Mouse (Mus musculus) c-Kit-positive CD71-positive TER-119-negative erythroid progenitor cells, embryonic 14.5 days (primary cell): ENCODE measurements at regions not wholly inside any gene's neighbourhood (a gene's known extent, or its start where the extent isn't known, plus 50 kb on each side); places are given as distances from the start of the nearest gene placed in this dataset.

Experiments used
- DNase-seq: peaks from one replicate; pipeline ENCODE4 v3.0.0-alpha.2; 2013; ENCODE audit warnings: low read depth

DNA sequence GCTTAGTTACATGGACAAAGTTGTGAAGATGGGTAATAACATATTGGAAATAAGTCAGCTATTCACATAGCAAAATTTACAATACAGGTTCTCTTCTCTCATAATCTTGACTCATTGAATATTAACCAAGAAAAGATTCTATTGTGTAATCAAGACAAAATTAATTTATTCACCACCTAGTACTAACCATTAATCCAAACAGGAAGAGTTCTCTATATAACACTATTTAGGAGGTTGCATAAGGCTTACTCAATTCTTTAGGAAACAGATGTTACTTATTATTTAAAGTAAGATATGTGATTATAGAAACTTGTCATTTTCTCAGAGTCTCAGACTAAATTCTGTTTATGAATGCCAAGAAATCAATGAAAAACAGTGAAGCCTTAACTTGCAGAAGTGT lies 600.4 kb upstream of the Tusc1 start:
- DNase-seq = no peak

GRCm38 (mm10) chr4:93927117-93927516 lies 591.8 kb upstream of the Tusc1 start:
- no peak for DNase-seq

DNA sequence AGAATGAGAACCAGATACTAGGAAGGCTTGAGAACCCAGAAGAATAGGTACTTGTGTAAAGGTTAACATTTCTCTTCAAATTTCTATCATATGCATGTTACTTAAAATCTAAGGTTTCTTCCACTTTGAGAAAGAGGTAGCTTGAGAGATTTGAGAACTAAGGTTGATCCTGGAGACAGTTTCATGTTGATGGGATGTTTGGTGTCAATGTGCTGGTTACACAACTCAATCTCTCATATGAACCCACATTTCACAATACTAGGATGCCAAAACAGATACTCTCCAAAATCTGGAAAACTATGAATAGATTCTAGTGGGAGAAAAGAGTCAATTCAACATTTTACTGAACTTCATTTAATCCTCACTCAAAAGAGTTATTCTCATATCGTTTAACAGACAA lies 589.1 kb upstream of the Tusc1 start:
- DNase-seq = no peak

GRCm38 (mm10) chr4:93886631-93887030 lies 551.3 kb upstream of the Tusc1 start:
- DNase-seq = no peak

- no peak for DNase-seq
Observed at GRCm38 (mm10) chr4:93881318-93881717, 546.0 kb upstream of the Tusc1 start.

- DNase-seq = no peak
Observed at GRCm38 (mm10) chr4:93879351-93879872, 544.1 kb upstream of the Tusc1 start.

- DNase-seq = no peak
Observed at GRCm38 (mm10) chr4:93873271-93873670, 538.0 kb upstream of the Tusc1 start.

- no peak for DNase-seq
Observed at GRCm38 (mm10) chr4:93853451-93853850, 518.1 kb upstream of the Tusc1 start.

DNA sequence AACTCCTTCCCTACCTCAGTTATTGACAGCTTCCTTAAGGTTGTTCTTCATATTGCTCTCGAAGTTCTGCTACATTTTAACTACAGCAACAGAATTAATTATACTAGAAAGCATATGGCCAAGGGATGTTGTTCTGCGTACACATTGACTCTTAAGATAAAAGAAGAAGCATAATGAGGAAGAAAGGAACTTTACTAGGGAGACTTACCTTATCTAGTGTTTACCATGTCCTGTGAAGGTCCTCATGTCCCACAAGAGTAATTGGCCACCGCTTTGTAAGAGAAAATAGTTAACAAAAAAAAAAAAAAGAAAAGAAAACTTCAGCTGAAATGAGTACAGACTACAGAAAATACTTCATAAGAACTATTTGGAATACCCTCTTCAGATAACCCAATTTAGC lies 513.9 kb upstream of the Tusc1 start:
- DNase-seq = no peak

DNA sequence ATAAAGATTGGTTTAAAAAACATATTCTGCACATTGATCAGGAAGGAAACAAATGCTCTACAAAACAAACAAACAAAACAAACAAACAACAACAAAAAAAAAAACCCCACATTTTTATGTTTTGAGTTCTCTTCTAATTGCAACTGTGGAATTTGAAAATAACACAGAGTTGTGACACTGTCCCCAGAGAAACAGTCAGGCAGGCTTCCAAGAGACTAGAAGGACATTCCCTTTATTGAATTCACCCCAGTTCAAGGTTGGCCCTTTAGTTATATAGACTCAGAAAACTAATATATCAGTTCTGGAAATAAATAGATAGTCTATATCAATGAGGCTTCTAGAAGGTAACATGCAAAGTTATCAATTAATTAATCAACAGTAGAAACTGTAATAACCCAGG lies 495.4 kb upstream of the Tusc1 start:
- DNase-seq = no peak

DNA sequence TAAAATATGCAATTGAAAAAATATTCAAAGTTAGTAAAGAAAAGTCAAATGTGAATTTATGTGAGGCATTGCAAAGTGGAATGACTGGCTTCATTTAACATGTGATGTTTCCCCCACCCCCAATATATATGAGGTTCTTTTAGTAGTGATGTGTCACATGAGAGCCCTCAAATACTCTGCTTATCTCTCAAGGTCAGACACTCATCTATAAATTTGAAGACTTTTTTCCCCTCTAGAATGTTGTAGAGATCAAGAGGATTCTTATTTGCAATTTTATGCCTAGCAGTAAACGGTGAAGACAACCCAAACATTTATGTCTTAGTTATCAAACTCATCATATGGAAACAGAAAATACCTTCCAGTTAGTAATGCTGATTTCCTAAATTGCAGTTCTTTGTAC lies 457.8 kb upstream of the Tusc1 start:
- DNase-seq = no peak

- DNase-seq = no peak
Observed at GRCm38 (mm10) chr4:93790157-93790556, 454.8 kb upstream of the Tusc1 start.

GRCm38 (mm10) chr4:93754497-93754896 lies 419.2 kb upstream of the Tusc1 start:
- no peak for DNase-seq

- DNase-seq = no peak
Observed at GRCm38 (mm10) chr4:93746326-93746725, 411.0 kb upstream of the Tusc1 start.

- no peak for DNase-seq
Observed at GRCm38 (mm10) chr4:93713711-93714110, 378.4 kb upstream of the Tusc1 start.

DNA sequence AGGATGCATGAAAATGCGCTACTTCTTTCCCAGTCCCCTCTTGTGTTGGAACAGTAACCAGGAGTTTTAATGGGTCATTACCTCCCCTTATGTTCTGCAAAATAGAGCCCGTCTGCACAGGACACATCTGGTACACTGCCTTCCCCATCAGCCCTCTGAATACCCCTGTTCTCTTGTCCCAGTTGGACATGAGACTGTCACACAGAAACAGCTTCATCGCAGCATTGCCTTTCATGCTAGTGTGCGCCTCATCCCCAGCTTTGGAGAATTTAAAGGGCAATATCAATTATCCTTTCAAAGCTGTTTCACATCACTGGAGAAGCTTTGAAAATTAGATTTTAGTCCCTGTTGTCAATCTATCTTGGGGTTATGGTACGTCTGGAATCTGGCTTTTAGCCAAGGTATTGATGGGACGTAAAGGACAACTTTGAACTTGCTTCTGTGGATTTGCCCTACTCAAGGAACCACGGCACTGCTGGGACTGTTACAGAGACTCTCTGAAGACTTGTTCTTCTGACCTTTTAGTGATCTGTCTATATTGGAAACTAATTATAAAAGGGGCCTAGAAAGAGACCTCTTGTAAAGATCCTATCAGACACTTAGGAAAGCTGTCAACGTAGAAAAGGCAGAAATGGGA lies 341.2 kb upstream of the Tusc1 start:
- DNase-seq = no peak

- no peak for DNase-seq
Observed at GRCm38 (mm10) chr4:93675739-93676402, 340.6 kb upstream of the Tusc1 start.

GRCm38 (mm10) chr4:93669050-93669449 lies 333.7 kb upstream of the Tusc1 start:
- DNase-seq = no peak

DNA sequence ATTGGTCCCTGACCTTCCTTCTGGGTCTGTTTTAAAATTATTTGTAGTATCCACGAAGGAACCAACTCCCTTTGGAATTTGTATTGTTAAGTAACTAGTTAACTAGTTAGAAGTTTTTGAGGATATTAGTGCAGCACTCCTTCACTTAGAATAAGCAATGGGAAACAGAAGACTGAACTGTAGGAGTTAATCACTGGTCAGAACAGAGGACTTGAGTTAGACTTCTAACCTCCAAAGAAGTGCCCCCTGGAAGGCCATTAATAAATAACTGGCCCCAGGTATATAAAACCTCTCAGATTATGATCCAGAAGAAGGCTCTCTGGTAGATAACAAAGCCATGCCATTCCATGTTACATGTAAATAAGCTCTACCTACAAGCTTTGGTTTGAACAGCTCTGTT lies 329.0 kb upstream of the Tusc1 start:
- no peak for DNase-seq

GRCm38 (mm10) chr4:93638207-93638606 lies 302.9 kb upstream of the Tusc1 start:
- DNase-seq = no peak

- DNase-seq = no peak
Observed at GRCm38 (mm10) chr4:93598474-93598873, 263.2 kb upstream of the Tusc1 start.

DNA sequence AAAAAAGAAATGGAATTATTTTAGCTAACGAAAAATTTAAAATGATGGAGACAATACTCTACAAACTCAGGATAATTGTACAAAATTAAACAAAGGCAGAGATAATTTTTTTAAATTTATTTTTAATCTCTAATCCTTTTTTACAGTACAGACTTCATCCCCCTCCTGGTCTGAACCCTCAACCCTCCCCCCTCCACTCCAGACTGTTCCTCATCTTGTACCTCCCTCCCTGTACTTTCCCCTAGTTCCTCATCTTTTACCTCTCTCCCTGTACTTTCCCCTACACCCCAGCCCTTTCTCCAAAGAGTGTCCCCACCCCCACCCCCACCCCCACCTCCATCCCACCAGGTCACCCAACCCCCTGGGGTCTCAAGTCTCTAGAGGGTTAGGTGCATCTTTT lies 249.0 kb upstream of the Tusc1 start:
- DNase-seq = no peak

- DNase-seq = peak; percentile 74
Observed at GRCm38 (mm10) chr4:93583670-93584303, 248.5 kb upstream of the Tusc1 start.
